Mouse (Mus musculus): ENCODE measurements around the gene Tspan5. TPM values are rescaled to one million over a fixed set of nuclear protein-coding genes. Genes with fewer than 3 reads are reported as not detected.

Gene Tspan5
- polyA plus RNA-seq, 1 experiment from 2014 or later, result 33.0 TPM

DNA sequence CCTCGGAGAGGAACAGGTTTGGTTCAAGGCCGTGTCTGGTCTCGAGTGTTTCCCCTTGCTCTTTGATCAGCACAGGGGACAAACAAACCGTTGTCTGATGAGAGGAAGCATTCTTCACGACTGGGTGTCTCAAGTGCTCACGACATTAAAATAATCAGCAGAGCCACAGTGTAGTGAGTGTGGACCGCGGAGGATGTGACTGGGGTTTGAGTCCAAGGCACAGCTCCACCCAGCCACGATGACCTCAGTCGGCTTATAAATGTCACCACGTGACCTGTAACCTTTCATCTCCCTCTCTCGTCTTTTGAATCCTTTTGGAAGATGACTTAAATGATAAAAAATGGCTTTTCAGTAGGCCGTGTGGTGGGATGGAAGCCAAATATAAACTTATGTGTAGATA lies 126.4 kb downstream of the Tspan5 start:
- Histone ChIP-seq H3K27ac (no peak overlapping the region), H3K4me2 (replicated peaks) (no peak overlapping the region), H3K27me3 (no peaks in the 10 kb centered on the region), H3K36me3 (0 out of 2 replicates have a peak, but pooled peaks cover 3% of the 10 kb centered on the region), H3K4me3 (no peak overlapping the region), H3K9ac (no peak overlapping the region), H3K4me1 (peaks cover 20% of the 10 kb centered on the region; the same call in 1 of the 2 replicates), H3K9me3 (no peaks in the 10 kb centered on the region)
- ATAC-seq (ENCODE audit: insufficient number of reproducible peaks, insufficient read depth, low FRiP score, low TSS enrichment), result no peak
- WGBS, result 65% methylated on average over 13 of the region's 13 CpGs

- Histone ChIP-seq H3K27me3 (no peaks in the 10 kb centered on the region), H3K4me3 (no peak overlapping the region), H3K9ac (no peak overlapping the region), H3K36me3 (0 out of 2 replicates have a peak, but pooled peaks cover 3% of the 10 kb centered on the region), H3K4me1 (no peaks in the 10 kb centered on the region), H3K27ac (no peak overlapping the region), H3K9me3 (no peaks in the 10 kb centered on the region), H3K4me2 (replicated peaks) (no peak overlapping the region)
- ATAC-seq (ENCODE audit: insufficient number of reproducible peaks, insufficient read depth, low FRiP score, low TSS enrichment), result no peak
- WGBS, result 94% methylated on average over 7 of the region's 7 CpGs
These were observed 133.3 kb downstream of the Tspan5 start for GRCm38 (mm10) chr3:138875282-138875681.

- H3K27me3 ChIP-seq, result no peaks in the 10 kb centered on the region
- no peak for ATAC-seq (ENCODE audit: insufficient number of reproducible peaks, insufficient read depth, low FRiP score, low TSS enrichment)
- H3K4me3 ChIP-seq, result no peak overlapping the region
- H3K9me3 ChIP-seq, result no peaks in the 10 kb centered on the region
- H3K4me2 ChIP-seq (replicated peaks), result no peak overlapping the region
- H3K36me3 ChIP-seq, result 0 out of 2 replicates have a peak, but pooled peaks cover 3% of the 10 kb centered on the region
- WGBS, result 89% methylated on average over 6 of the region's 6 CpGs
- no peaks in the 10 kb centered on the region for H3K4me1 ChIP-seq
- no peak overlapping the region for H3K9ac ChIP-seq
- no peak overlapping the region for H3K27ac ChIP-seq
These were observed 133.9 kb downstream of the Tspan5 start for GRCm38 (mm10) chr3:138875936-138876335.

DNA sequence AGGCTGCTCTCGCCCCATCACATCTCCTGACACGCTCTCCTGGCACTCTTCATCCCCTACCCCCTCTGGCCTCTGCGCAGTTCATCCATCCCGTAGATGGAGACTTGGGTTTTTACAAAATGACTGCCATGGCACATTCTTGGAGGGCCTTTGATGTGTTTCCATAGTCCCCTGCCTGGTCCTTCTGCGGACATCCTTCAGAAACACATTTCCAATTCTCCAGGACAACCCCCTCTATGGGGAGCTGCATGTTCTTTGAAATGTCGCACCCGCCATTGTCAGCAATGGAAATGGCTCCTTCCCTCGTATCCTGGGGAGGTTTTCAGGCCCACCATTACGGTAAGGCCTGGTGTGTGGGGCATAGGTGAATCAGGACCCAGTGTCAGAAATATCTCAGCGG lies 134.4 kb downstream of the Tspan5 start:
- Histone ChIP-seq H3K4me1 (0 out of 2 replicates have a peak, but pooled peaks cover 2% of the 10 kb centered on the region), H3K27ac (peak overlapping the region; percentile 32; the same call in 1 of the 2 replicates)
- 85% methylated on average over 10 of the region's 10 CpGs for WGBS

GRCm38 (mm10) chr3:138876931-138877361 lies 135.0 kb downstream of the Tspan5 start:
- H3K9ac ChIP-seq, result no peak overlapping the region
- no peak overlapping the region for H3K4me2 ChIP-seq (replicated peaks)
- WGBS, result 86% methylated on average over 14 of the region's 14 CpGs
- H3K36me3 ChIP-seq, result 0 out of 2 replicates have a peak, but pooled peaks cover 3% of the 10 kb centered on the region
- 0 out of 2 replicates have a peak, but pooled peaks cover 5% of the 10 kb centered on the region for H3K4me1 ChIP-seq
- H3K27me3 ChIP-seq, result no peaks in the 10 kb centered on the region
- H3K4me3 ChIP-seq, result no peak overlapping the region
- ATAC-seq (ENCODE audit: insufficient number of reproducible peaks, insufficient read depth, low FRiP score, low TSS enrichment), result no peak
- no peaks in the 10 kb centered on the region for H3K9me3 ChIP-seq
- peak overlapping the region; percentile 32 for H3K27ac ChIP-seq

More for the DNA sequence above, 134.4 kb downstream of the Tspan5 start:
- no peak for ATAC-seq (ENCODE audit: insufficient number of reproducible peaks, insufficient read depth, low FRiP score, low TSS enrichment)
- no peaks in the 10 kb centered on the region for H3K9me3 ChIP-seq
- no peak overlapping the region for H3K4me2 ChIP-seq (replicated peaks)
- no peak overlapping the region for H3K4me3 ChIP-seq
- 0 out of 2 replicates have a peak, but pooled peaks cover 3% of the 10 kb centered on the region for H3K36me3 ChIP-seq
- H3K9ac ChIP-seq, result no peak overlapping the region
- no peaks in the 10 kb centered on the region for H3K27me3 ChIP-seq

DNA sequence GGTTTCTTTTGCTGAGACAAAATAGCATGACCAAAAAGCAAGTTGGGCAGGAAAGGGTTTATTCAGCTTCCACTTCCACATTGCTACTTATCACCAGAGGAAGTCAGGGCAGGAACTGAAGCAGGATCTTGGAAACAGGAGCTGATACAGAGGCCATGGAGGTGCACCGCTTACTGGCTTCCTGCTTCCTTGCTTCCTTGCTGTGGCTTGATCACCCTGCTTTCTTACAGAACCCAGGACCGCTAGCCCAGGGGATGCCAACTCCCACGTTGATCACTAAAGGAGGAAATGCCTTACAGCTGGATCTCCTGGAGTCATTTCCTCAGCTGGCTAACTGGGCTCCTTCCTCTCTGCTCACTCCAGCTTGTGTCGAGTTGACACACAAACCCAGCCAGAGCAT lies 135.7 kb downstream of the Tspan5 start:
- no peak for ATAC-seq (ENCODE audit: insufficient number of reproducible peaks, insufficient read depth, low FRiP score, low TSS enrichment)

DNA sequence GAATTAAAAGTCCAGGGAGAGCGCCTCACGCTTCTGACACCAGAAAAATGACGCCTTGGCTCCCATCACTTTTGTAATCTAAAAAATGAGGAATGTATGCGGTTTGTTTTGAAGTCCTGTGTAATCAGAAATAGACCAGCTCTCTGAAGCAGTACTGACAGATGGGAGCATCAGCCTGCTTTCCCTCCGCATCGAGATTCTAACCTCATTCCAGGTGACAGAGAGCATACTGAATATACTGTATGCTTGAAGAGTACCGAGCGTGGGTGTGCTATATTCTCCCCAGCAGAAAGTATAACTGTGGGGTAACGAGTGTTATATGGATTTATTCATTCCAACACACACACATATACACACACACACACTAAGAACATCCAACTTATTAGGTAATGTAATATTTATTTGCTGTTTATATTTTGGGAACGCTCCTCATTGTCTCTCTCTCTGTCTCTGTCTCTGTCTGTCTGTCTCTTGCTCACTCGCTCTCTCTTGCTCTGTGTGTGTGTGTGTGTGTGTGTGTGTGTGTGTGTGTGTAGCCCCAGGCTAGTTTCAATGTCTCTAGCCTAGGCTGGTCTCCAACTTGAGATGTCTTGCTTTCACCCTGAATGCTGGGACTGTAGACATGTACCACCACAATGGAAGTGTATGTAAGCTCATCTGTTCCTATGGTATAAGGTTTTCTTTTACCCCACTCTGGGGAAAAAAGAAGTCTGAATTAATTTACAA lies 139.2 kb downstream of the Tspan5 start:
- Histone ChIP-seq H3K9ac (no peak overlapping the region), H3K36me3 (no peaks in the 10 kb centered on the region), H3K27me3 (no peaks in the 10 kb centered on the region), H3K9me3 (no peaks in the 10 kb centered on the region), H3K4me1 (0 out of 2 replicates have a peak, but pooled peaks cover 5% of the 10 kb centered on the region), H3K4me2 (replicated peaks) (no peak overlapping the region), H3K27ac (no peak overlapping the region), H3K4me3 (no peak overlapping the region)
- ATAC-seq (ENCODE audit: insufficient number of reproducible peaks, insufficient read depth, low FRiP score, low TSS enrichment), result no peak
- 83% methylated on average over 11 of the region's 11 CpGs for WGBS

More for the DNA sequence above, 135.7 kb downstream of the Tspan5 start:
- no peaks in the 10 kb centered on the region for H3K27me3 ChIP-seq
- H3K4me1 ChIP-seq, result 0 out of 2 replicates have a peak, but pooled peaks cover 5% of the 10 kb centered on the region
- no peaks in the 10 kb centered on the region for H3K9me3 ChIP-seq
- no peak overlapping the region for H3K4me2 ChIP-seq (replicated peaks)
- WGBS, result 53% methylated on average over 4 of the region's 4 CpGs
- H3K9ac ChIP-seq, result no peak overlapping the region
- no peak overlapping the region for H3K27ac ChIP-seq
- H3K4me3 ChIP-seq, result no peak overlapping the region
- H3K36me3 ChIP-seq, result 0 out of 2 replicates have a peak, but pooled peaks cover 3% of the 10 kb centered on the region

DNA sequence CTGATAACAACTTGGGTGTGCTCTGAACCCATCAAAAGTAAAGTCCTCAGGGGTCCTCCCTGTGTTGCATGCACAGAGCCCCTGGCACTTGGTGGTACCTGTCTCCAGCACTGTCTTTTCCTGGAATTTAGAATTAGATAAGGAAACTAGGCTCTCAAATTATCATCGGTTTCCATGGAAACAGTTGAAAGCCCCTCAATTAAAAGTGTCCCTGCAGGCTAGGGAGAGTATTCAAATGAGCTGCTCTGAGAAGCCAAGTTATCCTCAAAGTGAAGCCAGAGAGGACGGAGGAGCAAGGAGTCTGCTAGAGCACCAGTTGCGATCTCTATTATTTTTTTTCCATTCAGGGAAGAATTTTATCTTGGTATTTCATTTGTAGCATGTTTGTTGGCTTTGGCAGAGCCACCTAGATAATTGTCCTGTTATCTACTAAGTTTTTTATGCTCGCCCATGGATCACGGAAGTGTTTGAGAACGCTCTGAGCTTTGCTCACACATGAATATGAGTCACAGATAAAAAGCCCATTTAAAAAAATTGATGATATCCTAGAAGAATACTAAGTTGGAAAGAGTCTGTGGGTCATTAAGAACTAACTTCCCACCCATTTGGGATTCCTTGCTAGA lies 139.8 kb downstream of the Tspan5 start:
- no peaks in the 10 kb centered on the region for H3K27me3 ChIP-seq
- no peaks in the 10 kb centered on the region for H3K9me3 ChIP-seq
- whole genome bisulfite sequencing, result 76% methylated on average over 6 of the region's 6 CpGs
- 0 out of 2 replicates have a peak, but pooled peaks cover 5% of the 10 kb centered on the region for H3K4me1 ChIP-seq
- H3K36me3 ChIP-seq, result no peaks in the 10 kb centered on the region
- ATAC-seq (ENCODE audit: insufficient number of reproducible peaks, insufficient read depth, low FRiP score, low TSS enrichment), result no peak
- H3K27ac ChIP-seq, result no peak overlapping the region
- no peak overlapping the region for H3K4me3 ChIP-seq
- no peak overlapping the region for H3K9ac ChIP-seq
- H3K4me2 ChIP-seq (replicated peaks), result no peak overlapping the region

- Histone ChIP-seq H3K27me3 (no peaks in the 10 kb centered on the region), H3K9me3 (no peaks in the 10 kb centered on the region), H3K4me1 (peaks cover 10% of the 10 kb centered on the region; the same call in 1 of the 2 replicates), H3K9ac (no peak overlapping the region), H3K27ac (no peak overlapping the region), H3K36me3 (no peaks in the 10 kb centered on the region), H3K4me3 (no peak overlapping the region), H3K4me2 (replicated peaks) (no peak overlapping the region)
- no peak for ATAC-seq (ENCODE audit: insufficient number of reproducible peaks, insufficient read depth, low FRiP score, low TSS enrichment)
- WGBS, result 90% methylated on average over 5 of the region's 5 CpGs
These were observed 144.1 kb downstream of the Tspan5 start for GRCm38 (mm10) chr3:138886121-138886520.

GRCm38 (mm10) chr3:138889214-138889613 lies 147.2 kb downstream of the Tspan5 start:
- ATAC-seq (ENCODE audit: insufficient number of reproducible peaks, insufficient read depth, low FRiP score, low TSS enrichment), result no peak
- H3K4me1 ChIP-seq, result peaks cover 5% of the 10 kb centered on the region; the same call in 1 of the 2 replicates
- WGBS, result 35% methylated on average over 4 of the region's 4 CpGs
- no peaks in the 10 kb centered on the region for H3K36me3 ChIP-seq
- no peak overlapping the region for H3K9ac ChIP-seq
- H3K27me3 ChIP-seq, result no peaks in the 10 kb centered on the region
- no peaks in the 10 kb centered on the region for H3K9me3 ChIP-seq
- H3K27ac ChIP-seq, result no peak overlapping the region
- H3K4me3 ChIP-seq, result no peak overlapping the region
- H3K4me2 ChIP-seq (replicated peaks), result no peak overlapping the region

DNA sequence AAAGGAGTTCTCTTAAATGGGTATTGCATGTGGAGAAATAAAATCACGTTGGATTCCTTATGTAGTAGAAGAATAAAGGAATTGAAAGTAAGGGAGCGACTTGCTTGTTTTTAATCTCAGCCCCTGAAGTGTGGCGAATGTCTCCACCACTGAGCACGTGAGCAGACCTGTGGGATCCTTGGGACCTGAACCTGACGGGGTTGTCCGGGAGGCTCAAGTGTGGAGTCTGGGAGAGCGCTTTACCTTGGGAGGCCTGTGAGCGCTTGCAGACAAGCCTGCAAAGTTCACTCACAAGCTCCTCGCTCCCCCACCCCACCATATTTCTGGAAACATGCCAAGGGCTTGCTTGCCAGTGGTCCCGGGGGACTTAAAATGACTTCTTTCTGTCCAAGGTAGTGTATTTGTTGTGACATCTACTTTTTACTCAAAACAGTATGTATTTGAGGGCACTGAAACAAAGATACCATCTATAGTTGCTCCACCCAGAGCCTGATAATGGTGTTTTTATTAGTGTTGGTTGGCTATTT lies 147.8 kb downstream of the Tspan5 start:
- WGBS, result 65% methylated on average over 10 of the region's 10 CpGs
- H3K4me2 ChIP-seq (replicated peaks), result no peak overlapping the region
- ATAC-seq (ENCODE audit: insufficient number of reproducible peaks, insufficient read depth, low FRiP score, low TSS enrichment), result no peak

More for the DNA sequence above, 147.8 kb downstream of the Tspan5 start:
- H3K4me1 ChIP-seq, result peaks cover 5% of the 10 kb centered on the region; the same call in 1 of the 2 replicates
- no peak overlapping the region for H3K4me3 ChIP-seq
- no peak overlapping the region for H3K9ac ChIP-seq
- no peaks in the 10 kb centered on the region for H3K27me3 ChIP-seq
- no peaks in the 10 kb centered on the region for H3K36me3 ChIP-seq
- H3K27ac ChIP-seq, result no peak overlapping the region
- H3K9me3 ChIP-seq, result no peaks in the 10 kb centered on the region

Measured in embryonic facial prominence, embryonic 12.5 days (tissue).